Mouse (Mus musculus) embryonic fibroblast, embryonic 13.5 days (primary cell): ENCODE measurements around the gene Magi2.

Experiments used
- CTCF ChIP-seq: IDR thresholded peaks from 2 replicates; pipeline ENCODE4 v1.5.1; 2011; ENCODE audit warnings: mild to moderate bottlenecking, control low read depth, low read length, moderate library complexity, borderline replicate concordance; ENCODE audit not compliant: insufficient read depth
- POLR2A ChIP-seq: IDR thresholded peaks from 2 replicates; pipeline ENCODE4 v1.6.1; 2011; ENCODE audit warnings: low read depth, mild to moderate bottlenecking, control low read depth, low read length, moderate library complexity

GRCm38 (mm10) chr5:20669456-20669855 lies 1442.6 kb downstream of the Magi2 start:
- TF ChIP-seq CTCF (no peak), POLR2A (no peak)
